Mouse (Mus musculus): Measurements from ENCODE around the gene Klhl1. TPM values are rescaled to one million over a fixed set of nuclear protein-coding genes. Genes with fewer than 3 reads are reported as not detected.

The Klhl1 gene
- polyA plus RNA-seq (2017; shearing (Covaris generic)) = not detected

DNA sequence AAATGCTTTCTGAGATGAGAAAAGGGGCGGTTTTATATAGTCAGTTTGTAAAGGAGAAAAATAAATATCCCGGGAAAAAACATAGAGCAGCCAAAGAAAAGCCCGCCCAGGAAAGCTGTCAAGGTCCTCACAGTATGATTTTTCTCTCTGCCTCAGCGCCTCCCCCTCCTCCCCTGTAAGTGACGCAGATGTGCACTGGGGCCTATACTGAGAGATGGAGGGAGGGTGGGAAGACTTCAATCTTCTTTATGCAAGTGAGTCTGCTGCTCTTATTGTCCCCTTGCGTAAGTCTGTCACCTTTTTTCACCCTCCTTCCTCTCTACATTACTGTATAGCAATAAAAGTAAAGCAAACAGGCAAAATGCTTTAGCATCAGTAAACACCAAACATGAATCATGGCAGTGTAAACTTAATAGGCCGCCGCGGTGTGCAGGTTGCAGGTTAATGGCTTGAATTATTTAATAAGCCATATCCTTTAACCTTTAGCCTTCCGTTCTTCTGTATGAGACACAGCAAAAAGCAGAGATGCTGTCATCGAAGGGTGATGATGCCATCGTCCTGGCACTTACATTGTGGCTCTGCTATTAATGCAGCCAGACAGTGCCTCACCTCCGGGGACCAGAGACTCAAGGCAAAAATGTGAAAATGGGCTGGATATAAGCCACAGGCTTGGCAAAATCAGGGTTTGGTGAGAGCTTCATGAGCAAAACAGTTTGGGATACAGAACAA, at the start of gene Klhl1:
Gene Klhl1 (minus strand): TSS at position 149 of the 729 bp plus-strand sequence.

All from effector memory CD4-positive, alpha-beta T cell, adult 7 months (primary cell).